Mouse (Mus musculus) brain, embryonic 14.5 days (tissue): ENCODE data around the gene Ptpn14.

ENCODE experiments used
- CTCF ChIP-seq: fragments of 200-500 bp; IDR thresholded peaks from 2 replicates; pipeline ENCODE4 v1.5.1; 2012; ENCODE audit warnings: inconsistent platforms, mild to moderate bottlenecking, moderate library complexity, borderline replicate concordance; ENCODE audit not compliant: insufficient read depth, insufficient read length; ENCODE audit errors: extremely low read depth
- POLR2A ChIP-seq: fragments of 200-500 bp; IDR thresholded peaks from 2 replicates; pipeline ENCODE4 v1.6.1; 2012; ENCODE audit warnings: mild to moderate bottlenecking, inconsistent platforms, borderline replicate concordance; ENCODE audit not compliant: poor library complexity, insufficient read depth, insufficient read length, severe bottlenecking; ENCODE audit errors: extremely low read depth

GRCm38 (mm10) chr1:189686025-189686424, 42.0 kb upstream of the Ptpn14 start:
- TF ChIP-seq CTCF (no peak), POLR2A (no peak)
